Mouse (Mus musculus) lung, postnatal 36 days (tissue): ENCODE results near the gene Tmem248.

ENCODE experiments used
- DNase-seq: peaks from one replicate; pipeline ENCODE4 v3.0.0; 2022; ENCODE audit warnings: mixed read lengths

The Tmem248 gene

GRCm38 (mm10) chr5:130204560-130204959 lies 12.3 kb upstream of the Tmem248 start:
- DNase-seq, result no peak

GRCm38 (mm10) chr5:130205441-130206023 lies 11.3 kb upstream of the Tmem248 start:
- DNase-seq, result no peak

- peak; percentile 70 for DNase-seq
These were observed 9.6 kb upstream of the Tmem248 start for GRCm38 (mm10) chr5:130207299-130207698.

- DNase-seq, result peak; percentile 20
These were observed 3.9 kb upstream of the Tmem248 start for GRCm38 (mm10) chr5:130212956-130213355.

GRCm38 (mm10) chr5:130217406-130217805 lies 525 bp downstream of the Tmem248 start:
- peak; percentile 41 for DNase-seq

GRCm38 (mm10) chr5:130218336-130218735 lies 1.5 kb downstream of the Tmem248 start:
- DNase-seq, result peak; percentile 57

GRCm38 (mm10) chr5:130221316-130221715 lies 4.4 kb downstream of the Tmem248 start:
- no peak for DNase-seq

GRCm38 (mm10) chr5:130221760-130222145 lies 4.9 kb downstream of the Tmem248 start:
- DNase-seq, result peak; percentile 33

GRCm38 (mm10) chr5:130222146-130223004 lies 5.5 kb downstream of the Tmem248 start:
- peak; percentile 93 for DNase-seq

- peak; percentile 17 for DNase-seq
These were observed 9.9 kb downstream of the Tmem248 start for GRCm38 (mm10) chr5:130226790-130227189.

GRCm38 (mm10) chr5:130228120-130228519 lies 11.2 kb downstream of the Tmem248 start:
- peak; percentile 49 for DNase-seq

- DNase-seq, result no peak
These were observed 19.4 kb downstream of the Tmem248 start for GRCm38 (mm10) chr5:130236302-130236701.

- no peak for DNase-seq
These were observed 22.4 kb downstream of the Tmem248 start for GRCm38 (mm10) chr5:130239236-130239635.

- no peak for DNase-seq
These were observed 23.0 kb downstream of the Tmem248 start for GRCm38 (mm10) chr5:130239856-130240255.

- DNase-seq, result no peak
These were observed 24.5 kb downstream of the Tmem248 start for GRCm38 (mm10) chr5:130241426-130241825.

GRCm38 (mm10) chr5:130247823-130248222 lies 30.9 kb downstream of the Tmem248 start:
- peak; percentile 28 for DNase-seq

GRCm38 (mm10) chr5:130254164-130255016 lies 37.5 kb downstream of the Tmem248 start:
- DNase-seq, result peak; percentile 83

GRCm38 (mm10) chr5:130255017-130255720 lies 38.3 kb downstream of the Tmem248 start, which contains the start of the genes Sbds and Tyw1:
TSS of gene Sbds (minus strand) at chr5:130255530.
TSS of gene Tyw1 (plus strand) at chr5:130255619.
- DNase-seq, result peak; percentile 99

- DNase-seq, result peak; percentile 19
These were observed 39.1 kb downstream of the Tmem248 start for GRCm38 (mm10) chr5:130255799-130256525.

- peak; percentile 99 for DNase-seq
These were observed 39.9 kb downstream of the Tmem248 start for GRCm38 (mm10) chr5:130256678-130257271.

GRCm38 (mm10) chr5:130257303-130257702 lies 40.4 kb downstream of the Tmem248 start:
- DNase-seq, result no peak
